Mouse (Mus musculus) kidney, adult 2 months (tissue): ENCODE data around the gene Ugt1a5. TPM values are rescaled to one million over a fixed set of nuclear protein-coding genes. Genes with fewer than 3 reads are reported as not detected.
A peak's percentile ranks its signal among the peaks of the same experiment; 100 is the strongest.
"Not testable (repeated sequence)": the region's sequence is repeated elsewhere in the genome, so short reads cannot be mapped to it uniquely, and the experiment has no call there.

Experiments used
- DNase-seq: peaks from one replicate; pipeline ENCODE4 v3.0.0; 2021
- H3K27ac ChIP-seq: fragments of 200-500 bp; 2 replicates; pipeline ENCODE4 v1.5.1; 2012; ENCODE audit warnings: low read depth, low read length, control low read depth, inconsistent platforms; ENCODE audit not compliant: insufficient read depth
- H3K27me3 ChIP-seq: fragments of 200-500 bp; replicated peaks from 2 replicates; pipeline ENCODE4 v1.6.1; 2012; ENCODE audit warnings: mild to moderate bottlenecking, moderate library complexity, low read length, inconsistent platforms; ENCODE audit not compliant: control insufficient read depth, insufficient read depth
- H3K36me3 ChIP-seq: fragments of 200-500 bp; 2 replicates; pipeline ENCODE4 v1.6.1; 2012; ENCODE audit warnings: mild to moderate bottlenecking, moderate library complexity, low read length, inconsistent platforms; ENCODE audit not compliant: control insufficient read depth, insufficient read depth
- H3K4me1 ChIP-seq: fragments of 200-500 bp; 2 replicates; pipeline ENCODE4 v1.6.1; 2011; ENCODE audit warnings: low read length; ENCODE audit not compliant: control insufficient read depth, insufficient read depth
- H3K4me3 ChIP-seq: fragments of 200-500 bp; 2 replicates; pipeline ENCODE4 v1.5.1; 2011; ENCODE audit warnings: mild to moderate bottlenecking, low read depth, low read length, control low read depth; ENCODE audit not compliant: insufficient read depth
- CTCF ChIP-seq: fragments of 200-500 bp; conservative IDR thresholded peaks from 2 replicates; pipeline ENCODE4 v1.5.1; 2011; ENCODE audit warnings: low read depth, mild to moderate bottlenecking, control low read depth, low read length, moderate library complexity, mixed read lengths; ENCODE audit not compliant: insufficient read depth, insufficient read length
- POLR2A ChIP-seq: fragments of 200-500 bp; IDR thresholded peaks from one replicate; pipeline ENCODE4 v1.6.1; 2011; ENCODE audit warnings: low read depth, low read length, control low read depth
- WGBS: fragments of 180-500 bp; shearing (Covaris S2); methylation state at CpG from one replicate; pipeline ENCODE4 v1.1.7; 2018; 5-methylcytosine and 5-hydroxymethylcytosine counted together
- polyA plus RNA-seq: library from polyadenylated mRNA; depleted of rRNA; stranded (reverse); fragments of >200 nt; gene quantifications from 2 replicates; pipeline ENCODE4 v1.2.3, GENCODE M21; 2012

Ugt1a5 gene
- polyA plus RNA-seq, 1 experiment: 0.59 TPM

- no peaks in the 10 kb centered on the region for H3K4me1 ChIP-seq
- H3K27me3 ChIP-seq: no peaks in the 10 kb centered on the region
- no peak for DNase-seq
- 48% methylated on average over 2 of the region's 2 CpGs for WGBS
- no peak overlapping the region for H3K4me3 ChIP-seq
- H3K36me3 ChIP-seq: no peaks in the 10 kb centered on the region
- no peak overlapping the region for H3K27ac ChIP-seq
- TF ChIP-seq POLR2A (no peak), CTCF (no peak)
These were observed 56.4 kb downstream of the Ugt1a5 start for GRCm38 (mm10) chr1:88222216-88222615.

DNA sequence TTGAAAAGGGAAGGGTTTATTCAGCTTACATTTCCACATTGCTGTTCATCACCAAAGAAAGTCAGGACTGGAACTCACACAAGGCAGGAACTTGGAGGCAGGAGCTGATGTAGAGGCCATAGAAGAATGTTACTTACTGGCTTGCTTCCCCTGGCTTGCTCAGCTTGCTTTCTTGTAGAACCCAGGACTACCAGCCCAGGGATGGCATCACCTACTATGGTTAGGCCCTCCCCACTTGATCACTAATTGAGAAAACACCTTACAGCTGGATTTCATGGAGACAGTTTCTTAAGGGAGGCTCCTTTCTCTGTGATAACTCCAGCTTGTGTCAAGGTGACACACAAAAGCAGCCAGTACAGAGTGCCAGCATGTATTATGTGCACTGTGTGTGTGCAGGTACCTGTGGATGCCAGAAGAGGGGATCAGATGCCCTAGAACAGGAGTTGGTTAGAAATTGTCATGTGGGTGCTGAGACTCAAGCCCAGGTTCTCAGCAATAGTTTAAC lies 57.3 kb downstream of the Ugt1a5 start:
- DNase-seq, H3K36me3 ChIP-seq, H3K27me3 ChIP-seq, H3K4me3 ChIP-seq, H3K27ac ChIP-seq, H3K4me1 ChIP-seq: not testable (repeated sequence)

DNA sequence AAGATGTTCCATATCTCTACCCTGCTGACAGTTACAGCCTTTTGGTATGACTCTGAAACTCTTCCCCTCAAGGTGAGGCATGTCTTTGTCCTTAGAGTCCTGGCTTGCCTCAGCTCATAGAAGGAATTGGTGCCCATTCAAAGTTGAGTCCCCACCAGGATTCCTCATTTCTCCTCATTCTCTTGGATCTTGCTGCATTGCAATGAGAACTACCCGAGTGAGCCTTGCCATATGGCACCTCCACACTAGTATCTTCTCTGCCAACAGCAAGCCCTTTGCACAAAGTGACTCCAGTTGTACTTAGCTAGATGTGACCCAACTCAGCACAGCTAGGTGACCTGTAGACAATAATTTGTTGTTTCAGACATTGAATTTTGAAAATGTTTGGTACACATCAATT lies 57.8 kb downstream of the Ugt1a5 start:
- no peaks in the 10 kb centered on the region for H3K4me1 ChIP-seq

DNA sequence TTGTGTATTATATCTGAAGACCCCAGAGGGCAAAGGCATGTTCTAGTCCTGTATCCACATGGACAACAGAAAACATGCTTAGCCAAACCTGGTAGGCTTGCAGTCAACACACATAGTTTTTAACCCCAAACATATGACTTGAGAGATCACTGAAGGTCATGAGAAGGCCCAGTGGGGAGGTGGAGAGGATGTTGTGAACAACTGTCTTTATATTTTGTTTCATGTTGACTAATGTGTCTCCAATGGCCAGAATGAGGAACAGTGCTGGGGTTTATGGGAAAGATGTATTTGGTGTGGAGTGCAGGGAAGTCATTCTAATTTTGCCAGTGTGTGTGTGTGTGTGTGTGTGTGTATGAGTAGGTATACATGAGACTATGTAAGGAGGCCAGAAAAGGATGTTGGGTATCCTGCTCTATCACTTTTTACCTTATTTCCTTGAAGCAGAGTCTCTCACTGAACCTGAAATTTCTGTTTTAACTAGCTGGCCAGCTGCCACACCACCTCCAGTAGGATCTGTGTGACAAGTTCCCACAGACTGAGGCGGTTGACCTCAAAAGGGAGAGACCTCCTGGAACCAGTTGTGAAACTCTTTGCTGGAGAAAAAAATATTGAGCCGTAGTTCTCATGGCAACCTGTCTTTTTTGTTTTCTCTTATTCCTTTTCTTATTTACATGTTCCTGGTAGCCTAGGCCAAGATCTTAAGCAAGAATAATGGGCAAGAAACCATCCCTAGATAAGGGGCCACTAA lies 58.4 kb downstream of the Ugt1a5 start:
- no peaks in the 10 kb centered on the region for H3K27me3 ChIP-seq

More for the DNA sequence above, 57.8 kb downstream of the Ugt1a5 start:
- Histone ChIP-seq H3K4me3 (no peak overlapping the region), H3K36me3 (no peaks in the 10 kb centered on the region), H3K27ac (no peak overlapping the region), H3K27me3 (no peaks in the 10 kb centered on the region)
- 54% methylated on average over 1 of the region's 1 CpGs for whole genome bisulfite sequencing
- TF ChIP-seq CTCF: no peak
- TF ChIP-seq POLR2A: no peak
- no peak for DNase-seq

DNA sequence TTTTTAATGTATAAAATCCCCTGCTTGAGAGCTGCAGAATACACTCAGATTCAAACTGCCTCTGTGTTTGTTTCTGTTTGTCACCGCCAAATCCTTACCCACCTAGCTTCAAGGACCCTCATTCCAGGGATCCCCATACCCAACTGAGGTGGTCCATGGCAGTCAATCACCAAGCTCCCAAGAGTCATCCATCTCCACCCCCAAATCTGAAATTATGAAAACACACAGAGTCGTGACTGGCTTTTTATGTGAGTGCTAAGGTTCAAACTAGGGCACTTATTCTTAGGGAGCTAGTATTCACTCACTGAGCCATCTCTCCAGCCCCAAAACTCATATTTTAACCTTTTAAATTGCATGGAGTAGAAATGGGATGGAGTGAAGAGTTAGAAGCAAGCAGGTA lies 59.5 kb downstream of the Ugt1a5 start:
- H3K27me3 ChIP-seq, H3K4me3 ChIP-seq, DNase-seq, H3K4me1 ChIP-seq, H3K27ac ChIP-seq, H3K36me3 ChIP-seq: not testable (repeated sequence)
- 42% methylated on average over 2 of the region's 2 CpGs for WGBS

More for the DNA sequence above, 58.4 kb downstream of the Ugt1a5 start:
- TF ChIP-seq POLR2A (no peak), CTCF (no peak)
- Histone ChIP-seq H3K4me1 (no peaks in the 10 kb centered on the region), H3K4me3 (no peak overlapping the region), H3K36me3 (no peaks in the 10 kb centered on the region), H3K27ac (no peak overlapping the region)
- peak; percentile 75 for DNase-seq
- 61% methylated on average over 2 of the region's 2 CpGs for WGBS

DNA sequence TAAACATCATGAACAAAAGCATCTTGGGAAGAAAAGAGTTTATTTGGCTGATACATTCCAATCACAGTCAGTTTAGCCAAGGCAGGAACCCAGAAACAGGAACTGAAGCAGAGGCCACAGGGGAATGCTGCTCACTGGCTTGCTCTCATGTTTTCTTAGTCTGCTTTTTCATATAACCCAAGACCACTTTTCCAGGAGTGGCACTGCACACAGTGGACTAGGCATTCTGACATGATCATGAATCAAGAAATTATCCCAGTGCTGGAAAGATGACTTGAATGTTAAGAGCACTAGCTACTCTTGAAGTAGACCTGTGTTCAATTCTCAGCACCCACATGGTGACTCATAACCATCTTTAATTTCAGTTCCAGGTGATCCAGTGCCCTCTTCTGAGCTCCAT lies 59.9 kb downstream of the Ugt1a5 start:
- no peak for DNase-seq
- Histone ChIP-seq H3K27me3 (no peaks in the 10 kb centered on the region), H3K4me1 (no peaks in the 10 kb centered on the region), H3K36me3 (no peaks in the 10 kb centered on the region), H3K4me3 (no peak overlapping the region), H3K27ac (no peak overlapping the region)
- TF ChIP-seq CTCF (no peak), POLR2A (no peak)

DNA sequence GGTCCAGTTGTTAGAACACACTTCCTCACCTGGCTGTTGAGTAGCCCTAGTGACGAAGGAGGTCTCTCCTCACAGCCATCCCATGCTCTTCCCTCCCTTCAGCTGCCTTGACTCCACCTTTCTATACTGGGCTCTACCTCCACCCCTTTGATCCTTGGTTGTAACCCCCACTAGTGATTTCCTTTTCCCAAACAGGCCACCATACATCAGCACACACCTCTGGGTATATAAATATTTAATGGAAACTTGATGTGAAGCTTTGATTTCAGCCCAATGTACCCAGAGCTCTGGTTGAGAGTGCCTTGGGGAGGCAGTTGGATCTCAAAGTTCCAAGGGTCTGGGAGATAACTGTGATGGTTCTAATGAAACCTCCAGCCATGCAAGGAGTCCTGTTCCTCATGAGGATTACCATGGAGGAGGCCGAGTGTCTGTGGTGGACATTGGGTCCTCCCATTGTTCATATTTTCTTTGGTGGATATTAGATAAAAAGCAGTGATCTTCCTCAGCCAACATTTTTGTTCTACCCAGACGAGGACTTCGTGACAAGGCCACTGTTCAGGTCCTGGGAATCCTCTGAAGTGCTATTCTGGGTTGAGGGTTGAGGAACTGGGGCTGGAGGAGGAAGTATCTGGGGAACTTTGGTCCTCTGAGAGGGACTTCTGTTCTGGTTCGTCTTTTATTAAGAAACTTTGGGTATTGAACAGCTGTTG lies 61.0 kb downstream of the Ugt1a5 start, which contains the start of gene Mroh2a:
Gene Mroh2a, plus strand, starts transcription at position 317 of the 710 bp plus-strand sequence.
- no peak within 1 kb of the TSS for H3K27ac ChIP-seq
- no peak for DNase-seq
- no peak within 1 kb of the TSS for H3K4me3 ChIP-seq
- TF ChIP-seq POLR2A (no peak), CTCF (no peak)
- 49% methylated on average over 5 of the region's 5 CpGs for WGBS
- no peaks in the 10 kb centered on the region for H3K4me1 ChIP-seq
- H3K27me3 ChIP-seq: no peaks in the 10 kb centered on the region
- H3K36me3 ChIP-seq: no peaks in the 10 kb centered on the region
